Mouse (Mus musculus): ENCODE results near the gene Gm5269. TPM values are rescaled to one million over a fixed set of nuclear protein-coding genes. Genes with fewer than 3 reads are reported as not detected.

The Gm5269 gene
- polyA plus RNA-seq, 1 experiment from 2014 or later, result not detected

Other genes starting within 250 kb of the Gm5269 start
- gene Wdr75, start 95.1 kb downstream of the Gm5269 start, polyA plus RNA-seq (2015; fragmentation: Nextera tagmentation; extraction: Ambion mirVana), result 56.2 and 60.0 TPM in 2 replicates
- gene Slc40a1, start 36.2 kb upstream of the Gm5269 start, polyA plus RNA-seq (2015; fragmentation: Nextera tagmentation; extraction: Ambion mirVana), result 38.2 and 38.6 TPM in 2 replicates
- gene Dnah7b, start 176.0 kb upstream of the Gm5269 start, polyA plus RNA-seq (2015; fragmentation: Nextera tagmentation; extraction: Ambion mirVana), result 2.8 and 2.9 TPM in 2 replicates